Mouse (Mus musculus) mouse embryonic stem cell (cell line): Measurements from ENCODE around the gene Tbx15.
"Not testable (repeated sequence)": the region's sequence is repeated elsewhere in the genome, so short reads cannot be mapped to it uniquely, and the experiment has no call there.

Source experiments
- in situ Hi-C, 2 experiments: fragments of 300-500 bp; cut with MboI; formaldehyde crosslinking; loops; 1 replicate in 1 of 2; 3 replicates in 1 of 2; pipeline ENCODE4 v1.14.3; 2019 to 2020; ENCODE audit warnings: low sequenced_read_pairs in 2 of 2, low pct_unique_long_range_greater_than_20kb in 1 of 2, mixed read lengths in 1 of 2; ENCODE audit not compliant: unreplicated experiment in 1 of 2

Tbx15 gene

GRCm38 (mm10) chr3:99260395-99260794 lies 20.2 kb downstream of the Tbx15 start:
- in situ Hi-C loops, result no loop called here

DNA sequence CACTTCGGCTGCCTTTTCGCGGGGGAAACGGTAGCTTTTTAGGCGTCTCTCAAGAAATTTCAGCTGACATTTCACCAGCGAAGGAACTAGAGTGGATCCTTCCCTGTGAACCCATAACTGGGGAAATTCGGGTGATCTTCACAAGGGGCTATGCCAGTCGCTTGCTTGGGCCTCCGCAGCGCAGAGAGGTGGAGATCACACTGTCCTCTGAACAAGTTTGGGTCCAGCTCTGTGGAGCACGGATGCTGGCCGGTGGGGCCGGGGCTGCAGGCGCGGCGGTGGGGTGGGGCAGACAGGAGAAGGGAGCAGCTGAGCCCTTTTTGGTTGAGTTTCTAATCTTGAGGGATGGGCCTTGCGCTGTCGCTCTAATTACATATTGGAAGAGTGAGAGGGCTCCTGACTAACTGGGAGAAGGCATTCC lies 21.2 kb downstream of the Tbx15 start:
- in situ Hi-C loops, result no loop called here

- in situ Hi-C loops, result no loop called here
These were observed 21.8 kb downstream of the Tbx15 start for GRCm38 (mm10) chr3:99261986-99262385.

DNA sequence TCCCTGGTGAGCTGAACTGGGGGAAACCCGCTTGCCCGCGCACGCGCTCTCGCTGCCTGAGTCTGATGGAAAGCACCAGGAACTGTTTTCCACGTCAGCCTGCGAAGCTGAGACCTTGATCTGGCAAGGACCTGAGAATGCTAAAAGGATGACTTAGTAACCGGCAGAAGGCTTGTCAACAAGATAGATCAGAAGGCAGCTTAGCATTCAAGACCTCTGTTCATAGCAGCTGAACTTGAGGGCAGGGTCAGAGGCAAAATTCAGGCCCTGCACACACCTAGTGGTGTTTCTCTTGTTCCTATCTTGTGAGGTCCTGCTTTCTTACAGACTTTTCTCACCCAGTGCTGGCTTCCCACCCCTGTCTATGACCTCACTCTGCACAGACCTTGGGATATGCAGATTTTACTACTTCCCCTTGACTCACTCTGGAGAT lies 23.3 kb downstream of the Tbx15 start:
- in situ Hi-C loops, result no loop called here

GRCm38 (mm10) chr3:99264695-99265094 lies 24.5 kb downstream of the Tbx15 start:
- in situ Hi-C loops, result no loop called here

DNA sequence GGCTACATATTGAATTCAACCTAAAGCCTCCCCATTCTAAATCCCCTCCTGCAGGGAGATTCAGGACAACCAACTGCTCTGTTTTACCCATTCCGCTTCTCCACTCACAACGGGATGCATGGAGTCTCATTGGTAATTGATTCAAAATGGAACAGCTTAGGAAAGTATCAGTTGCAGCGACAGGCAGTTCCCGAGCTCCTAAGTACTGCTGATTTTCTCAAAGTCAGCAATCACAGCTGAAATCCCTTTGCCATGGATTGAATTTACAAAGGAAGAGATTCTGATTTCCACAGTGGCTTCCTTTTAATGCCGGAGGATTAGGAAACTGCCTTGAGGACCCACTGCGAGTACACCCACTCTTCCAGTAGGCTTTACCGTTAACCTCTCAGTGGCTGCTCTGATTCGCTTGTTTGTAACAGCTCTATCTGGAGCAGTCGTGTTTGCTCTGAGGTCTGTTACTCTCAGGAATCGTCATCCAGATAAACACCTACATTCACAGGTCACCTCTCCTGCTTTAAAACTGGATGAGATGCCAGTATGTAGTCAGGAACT lies 26.6 kb downstream of the Tbx15 start:
- in situ Hi-C loops, result no loop called here

GRCm38 (mm10) chr3:99277973-99278580 lies 37.9 kb downstream of the Tbx15 start:
- in situ Hi-C loops, result no loop called here

DNA sequence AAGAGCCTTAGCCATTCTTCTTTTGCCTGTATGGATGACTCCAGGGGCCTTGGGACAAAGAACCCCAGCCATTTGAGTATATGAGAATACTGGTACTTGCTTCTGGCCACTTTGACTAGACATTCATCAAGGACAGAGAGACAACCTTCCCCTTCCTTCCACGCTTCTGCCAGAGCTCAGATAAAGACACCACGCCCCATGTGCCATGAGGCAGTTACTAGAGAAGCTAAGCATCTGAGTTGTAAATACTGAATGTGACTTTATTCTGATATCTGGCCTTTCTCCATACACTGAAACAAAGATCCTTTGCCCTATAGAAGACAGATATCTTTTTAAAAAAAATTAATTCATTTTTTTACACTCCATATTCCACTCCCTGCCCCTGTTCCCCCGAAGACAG lies 39.5 kb downstream of the Tbx15 start:
- in situ Hi-C loops, result no loop called here

GRCm38 (mm10) chr3:99281453-99281852 lies 41.3 kb downstream of the Tbx15 start:
- in situ Hi-C loops, result no loop called here

DNA sequence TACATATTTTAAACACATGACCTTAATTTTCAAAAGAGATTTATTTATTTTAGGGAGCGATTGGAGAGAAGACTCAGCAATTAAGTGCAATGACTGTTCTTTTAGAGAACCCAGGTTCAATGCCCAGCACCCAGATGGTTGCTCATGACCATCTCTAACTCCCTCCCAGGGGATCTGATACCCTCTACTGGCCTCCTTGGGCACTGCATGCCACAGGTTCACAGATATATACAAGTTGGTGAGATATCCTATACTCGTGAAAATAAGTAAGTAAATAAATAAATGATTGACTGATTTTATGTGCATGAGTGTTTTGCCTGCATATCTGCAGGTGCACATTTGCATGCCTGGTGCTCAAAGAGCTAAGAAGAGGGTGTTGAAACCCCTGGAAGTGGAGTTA lies 48.1 kb downstream of the Tbx15 start:
- in situ Hi-C loops, result no loop called here

DNA sequence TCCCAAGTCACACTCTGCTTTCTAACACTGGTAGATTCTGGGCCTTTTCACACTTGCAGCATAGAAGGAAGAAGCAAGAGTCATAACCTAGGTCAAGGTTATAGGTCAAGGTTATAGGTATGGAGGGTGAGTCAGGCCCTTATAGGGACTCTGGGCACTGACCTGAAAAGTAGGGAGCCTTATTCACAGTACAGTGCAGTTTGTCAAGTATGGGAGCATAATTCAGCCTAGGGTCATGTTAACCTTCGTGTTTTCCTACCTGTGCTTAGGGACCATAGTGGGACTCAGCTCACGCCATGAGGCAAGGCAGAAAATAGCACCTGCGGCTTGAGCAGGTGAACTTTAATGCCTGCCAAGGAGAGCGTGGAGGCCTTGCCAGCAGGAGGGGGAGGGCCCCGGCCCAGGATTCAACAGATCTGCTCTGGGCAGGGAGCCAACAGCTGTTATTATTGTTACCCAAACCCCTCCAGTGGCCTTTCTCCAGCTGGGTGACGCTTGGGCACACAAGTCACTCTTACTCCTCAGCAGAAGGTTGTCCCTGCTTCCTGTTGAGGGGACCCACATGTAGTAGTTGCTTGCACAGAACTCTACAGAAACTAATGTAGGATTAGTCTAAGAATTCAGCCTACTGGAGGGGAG lies 50.0 kb downstream of the Tbx15 start:
- in situ Hi-C loops, result no loop called here

DNA sequence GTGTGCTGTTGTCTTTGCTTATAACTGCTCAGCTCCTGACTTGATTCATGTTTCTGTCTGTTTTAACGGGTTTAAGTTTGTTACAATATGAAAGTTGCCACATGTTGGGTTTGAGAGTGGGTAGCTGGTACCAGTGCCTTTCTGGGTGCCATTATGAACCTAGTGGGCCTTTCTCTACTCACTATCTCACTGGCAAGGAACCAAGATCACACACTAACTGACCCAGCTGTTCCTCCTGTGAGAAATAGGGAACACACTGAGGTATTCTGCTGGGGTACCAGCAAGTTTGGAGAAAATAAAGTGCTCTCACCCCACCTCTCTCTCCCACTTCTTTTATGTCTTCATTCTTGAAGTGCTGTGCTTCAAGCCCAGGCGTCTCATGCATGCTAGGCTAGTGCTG lies 50.7 kb downstream of the Tbx15 start:
- in situ Hi-C loops, result no loop called here

DNA sequence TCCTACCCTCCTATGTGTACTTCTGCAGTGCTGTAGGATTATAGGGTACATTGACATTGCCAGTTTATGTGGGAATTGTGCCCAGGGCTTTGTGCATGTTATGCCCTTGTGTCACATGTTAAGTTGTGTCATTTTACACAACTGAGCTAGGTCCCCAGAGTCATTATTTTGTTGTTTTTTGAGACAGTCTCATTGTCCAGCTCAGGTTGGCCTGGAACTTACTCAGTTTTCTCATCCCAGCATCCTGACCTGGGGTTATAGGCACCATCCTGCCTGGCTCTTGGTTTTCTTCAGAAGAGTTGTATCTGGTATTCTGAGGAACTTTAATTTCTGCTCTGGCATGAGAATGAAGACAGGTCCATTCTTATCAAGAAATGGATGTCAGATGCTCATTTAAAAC lies 51.2 kb downstream of the Tbx15 start:
- in situ Hi-C loops, result no loop called here

- in situ Hi-C loops, result no loop called here
These were observed 52.4 kb downstream of the Tbx15 start for GRCm38 (mm10) chr3:99292531-99292931.

GRCm38 (mm10) chr3:99294209-99294608 lies 54.0 kb downstream of the Tbx15 start:
- in situ Hi-C loops, result not testable (repeated sequence)

GRCm38 (mm10) chr3:99295301-99295700 lies 55.1 kb downstream of the Tbx15 start:
- in situ Hi-C loops, result no loop called here

- in situ Hi-C loops, result no loop called here
These were observed 56.0 kb downstream of the Tbx15 start for GRCm38 (mm10) chr3:99296186-99296585.

- in situ Hi-C loops, result no loop called here
These were observed 60.7 kb downstream of the Tbx15 start for GRCm38 (mm10) chr3:99300846-99301245.

DNA sequence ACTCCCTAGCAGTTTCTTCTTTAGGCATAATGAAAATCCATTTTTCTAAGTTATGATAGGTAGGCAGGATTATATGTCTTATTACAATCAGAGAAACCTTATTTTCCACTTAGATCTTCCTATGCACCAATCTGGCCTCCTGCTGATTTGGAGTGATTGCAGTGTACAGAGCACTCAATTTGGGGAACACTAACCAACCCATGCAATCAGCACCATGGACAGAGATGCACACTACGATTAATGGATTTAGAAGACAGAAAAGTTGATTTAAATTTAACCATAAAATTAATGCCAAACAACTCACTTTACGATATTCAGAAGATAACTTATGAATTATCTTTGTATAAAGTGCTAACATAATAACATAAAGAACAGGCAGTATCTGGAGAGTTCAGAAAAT lies 70.7 kb downstream of the Tbx15 start:
- in situ Hi-C loops, result no loop called here

DNA sequence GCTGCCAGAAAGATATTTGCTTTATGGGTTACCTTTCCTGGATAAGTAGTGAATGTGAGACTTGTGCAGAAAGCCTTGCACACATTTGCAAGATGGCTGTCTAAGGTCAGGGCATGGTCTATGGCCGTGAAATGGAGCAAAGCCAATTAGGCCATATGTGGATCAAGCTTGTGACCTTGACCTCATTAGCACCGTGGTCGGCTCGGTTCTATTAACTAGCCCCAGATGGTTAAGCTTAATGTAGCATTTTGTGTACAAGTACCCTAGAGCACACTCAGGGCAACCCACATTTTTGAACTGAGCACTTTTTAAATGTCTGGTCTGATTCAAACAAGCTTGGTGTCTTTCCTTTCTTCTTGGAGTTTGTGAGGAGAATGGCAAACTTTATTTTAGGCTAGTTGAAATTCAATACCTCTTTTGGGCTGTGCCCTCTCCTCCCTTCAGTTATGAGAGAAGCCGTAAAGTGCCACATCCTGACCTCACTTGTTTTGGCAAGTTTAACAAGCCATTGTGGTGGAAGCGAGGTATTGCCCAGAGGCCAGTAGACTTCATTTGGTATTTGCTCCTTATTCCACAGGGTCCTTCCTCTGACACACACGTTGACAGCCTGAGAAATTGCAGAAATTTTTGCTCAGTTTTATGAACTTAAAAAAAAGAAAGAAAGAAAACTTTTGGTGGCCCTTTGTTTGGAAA lies 71.9 kb downstream of the Tbx15 start:
- in situ Hi-C loops, result no loop called here
